In genomic region chr11:19965037-19965611, GRCm38 (mm10) we compare ENCODE assay signal across 8 mouse cellular contexts. TPM values are rescaled to one million over a fixed set of nuclear protein-coding genes. Genes with fewer than 3 reads are reported as not detected.
DNase-seq lines count a peak whose midpoint lies in the region; ATAC-seq and TF ChIP-seq lines count a peak whose summit lies in the region.

No protein-coding gene starts in this region.

- no peaks in the 10 kb centered on the region for H3K27me3 ChIP-seq in liver, embryonic 14.5 days (ENCODE audit: control insufficient read depth, insufficient read depth, low read length)

- H3K4me1 ChIP-seq in brown adipose tissue, adult 24 weeks (ENCODE audit: control insufficient read depth, insufficient read depth, insufficient read length, low read length): peaks cover 55% of the 10 kb centered on the region
- H3K4me1 ChIP-seq in liver, embryonic 14.5 days (replicated peaks; ENCODE audit: control insufficient read depth in 2 of 2, insufficient read depth in 2 of 2, low read length in 1 of 2): peaks cover 10 to 43% of the 10 kb centered on the region in 2 experiments

- peak overlapping the region; percentile 95 for H3K27ac ChIP-seq in brown adipose tissue, adult 24 weeks (replicated peaks; ENCODE audit: low read depth, low read length)
- H3K27ac ChIP-seq in liver, embryonic 14.5 days: no peak overlapping the region

- ATAC-seq in liver, embryonic 14.5 days (ENCODE audit: insufficient read depth): no peak
- no peak for ATAC-seq in granulocyte monocyte progenitor cell, adult 5-6 weeks (replicated peaks; ENCODE audit: poor library complexity, severe bottlenecking)

- TF ChIP-seq CTCF in liver, embryonic 14.5 days (IDR thresholded peaks at IDR 0.05; ENCODE audit: low read depth): no peak

- no peaks in the 10 kb centered on the region for H3K9me3 ChIP-seq in liver, embryonic 14.5 days (ENCODE audit: control insufficient read depth, low read length)

- peak overlapping the region; percentile 18; the same call in 1 of the 2 replicates for H3K4me2 ChIP-seq in liver, embryonic 14.5 days (ENCODE audit: low read depth)

- peak; percentile 98 for DNase-seq in heart, adult 11 months
- DNase-seq in heart, postnatal 25 days (ENCODE audit: low spot score): no peak
- peak; percentile 53 to 66 for DNase-seq in heart, postnatal 36 days
- DNase-seq in liver, embryonic 14.5 days (ENCODE audit: low read depth in 3 of 3, low spot score in 3 of 3): no peak
- DNase-seq in MN1 (ENCODE audit: low spot score): no peak
- no peak for DNase-seq in left cerebral cortex, adult 9 months (ENCODE audit: low spot score in 2 of 2)

- H3K9ac ChIP-seq in liver, embryonic 14.5 days (replicated peaks): no peak overlapping the region

- intact Hi-C loops in heart, postnatal 25 days (cut with DNase I): loop anchor here (2.0 kb wide), 1 partner anchor 40 kb away; the partner anchor contains the start of gene Spred2
- intact Hi-C loops in heart, postnatal 36 days (cut with DNase I): no loop called here

- TF ChIP-seq EP300 in liver, embryonic 14.5 days (IDR thresholded peaks at IDR 0.05; ENCODE audit: low read depth): no peak

- peak overlapping the region; percentile 44 for H3K4me3 ChIP-seq in brown adipose tissue, adult 24 weeks (ENCODE audit: insufficient read depth, low read depth, low read length)
- no peak overlapping the region for H3K4me3 ChIP-seq in liver, embryonic 14.5 days (ENCODE audit: insufficient read depth in 1 of 2, low read depth in 2 of 2, low read length in 2 of 2)

- H3K36me3 ChIP-seq in liver, embryonic 14.5 days (replicated peaks; ENCODE audit: control insufficient read depth, insufficient read depth, low read depth): no peaks in the 10 kb centered on the region

- WGBS in liver, embryonic 14.5 days (ENCODE audit: insufficient replicate concordance): 47% methylated on average over 16 of the region's 16 CpGs

RNA-seq across cellular contexts. Expression of gene Spred2, which starts 40.9 kb away (rescaled TPM):
- 10 to 100 TPM; 20.5 to 28.4 TPM for total RNA-seq in heart, postnatal 25 days (2021)
- polyA plus RNA-seq in brown adipose tissue, adult 24 weeks (2012; ENCODE audit: insufficient read depth, insufficient read length, missing spikeins): 8.4 and 10.2 TPM in 2 replicates
- total RNA-seq in heart, postnatal 36 days (2021): 10 to 100 TPM; 23.4 to 28.4 TPM
- 3.1 and 3.4 TPM in 2 replicates for polyA plus RNA-seq in liver, embryonic 14.5 days (2012; rRNA removed)
- polyA plus RNA-seq in liver, embryonic 14.5 days (2014; fragmentation: Nextera tagmentation; extraction: Ambion mirVana): 1.0 and 1.3 TPM in 2 replicates
- 16.8 and 19.4 TPM in 2 replicates for total RNA-seq in granulocyte monocyte progenitor cell, adult 5-6 weeks (2014; fragmentation: Nextera tagmentation)
- 4.6 and 6.8 TPM in 2 replicates for total RNA-seq in granulocyte monocyte progenitor cell, adult 5-6 weeks (2017)

Comparison
In these comparisons a context has a peak if more than half of its experiments do, and no peak if none do; other contexts are left out.
1. DNase-seq: peak in heart, adult 11 months (single experiment) and heart, postnatal 36 days (2 of 2); none in heart, postnatal 25 days (single experiment), liver, embryonic 14.5 days (0 of 3), MN1 (single experiment) and left cerebral cortex, adult 9 months (0 of 2).